Mouse (Mus musculus) limb, embryonic 11.5 days (tissue): ENCODE data around the gene Olfr1291-ps1. TPM values are rescaled to one million over a fixed set of nuclear protein-coding genes. Genes with fewer than 3 reads are reported as not detected.

Source experiments
- polyA plus RNA-seq: library from polyadenylated mRNA; unstranded; fragments of >200 nt; fragmentation: Nextera tagmentation; extraction: Ambion mirVana; gene quantifications from 2 replicates; pipeline ENCODE4 v1.2.1, GENCODE M21; 2014

Gene Olfr1291-ps1
- polyA plus RNA-seq, 1 experiment from 2014 or later, result not detected

Other genes with a start within 250 kb of the Olfr1291-ps1 start
- not detected in 2 replicates for gene Olfr1276, start 242.7 kb upstream of the Olfr1291-ps1 start, polyA plus RNA-seq
- gene Olfr1277, start 223.1 kb upstream of the Olfr1291-ps1 start, polyA plus RNA-seq, result not detected in 2 replicates
- not detected in 2 replicates for gene Olfr1278, start 207.0 kb upstream of the Olfr1291-ps1 start, polyA plus RNA-seq
- not detected in 2 replicates for gene Olfr1279, start 196.5 kb upstream of the Olfr1291-ps1 start, polyA plus RNA-seq
- not detected in 2 replicates for gene Olfr1280, start 183.2 kb upstream of the Olfr1291-ps1 start, polyA plus RNA-seq
- not detected in 2 replicates for gene Olfr1281, start 170.7 kb upstream of the Olfr1291-ps1 start, polyA plus RNA-seq
- gene Olfr1282, start 161.1 kb upstream of the Olfr1291-ps1 start, polyA plus RNA-seq, result not detected in 2 replicates
- gene Olfr1283, start 130.4 kb upstream of the Olfr1291-ps1 start, polyA plus RNA-seq, result not detected in 2 replicates
- not detected in 2 replicates for gene Olfr1284, start 121.7 kb upstream of the Olfr1291-ps1 start, polyA plus RNA-seq
- not detected in 2 replicates for gene Olfr1286, start 74.1 kb upstream of the Olfr1291-ps1 start, polyA plus RNA-seq
- not detected in 2 replicates for gene Olfr1287, start 48.0 kb upstream of the Olfr1291-ps1 start, polyA plus RNA-seq
- gene Olfr1288, start 23.1 kb upstream of the Olfr1291-ps1 start, polyA plus RNA-seq, result not detected in 2 replicates
- gene Olfr1289, start 16.4 kb upstream of the Olfr1291-ps1 start, polyA plus RNA-seq, result not detected in 2 replicates
- gene Olfr1290, start 3.4 kb upstream of the Olfr1291-ps1 start, polyA plus RNA-seq, result not detected in 2 replicates
- gene Olfr1293-ps, start 28.0 kb downstream of the Olfr1291-ps1 start, polyA plus RNA-seq, result not detected in 2 replicates
- not detected in 2 replicates for gene Olfr1294, start 43.1 kb downstream of the Olfr1291-ps1 start, polyA plus RNA-seq
- gene Olfr1295, start 72.5 kb downstream of the Olfr1291-ps1 start, polyA plus RNA-seq, result not detected in 2 replicates
- not detected in 2 replicates for gene Olfr1297, start 129.3 kb downstream of the Olfr1291-ps1 start, polyA plus RNA-seq
- gene Olfr1298, start 152.0 kb downstream of the Olfr1291-ps1 start, polyA plus RNA-seq, result not detected in 2 replicates
- gene Olfr1299, start 164.2 kb downstream of the Olfr1291-ps1 start, polyA plus RNA-seq, result not detected in 2 replicates